Mouse (Mus musculus) T-helper 17 cell (primary cell): Measurements from ENCODE around the gene Nr3c2.

ENCODE experiments used
- in situ Hi-C, 2 experiments: fragments of 300-600 bp; cut with MboI, MseI; formaldehyde crosslinking; loops; 1 replicate in 1 of 2; 2 replicates in 1 of 2; pipeline ENCODE4 v1.15.1; 2025; ENCODE audit warnings: high pct_unique_total_duplicates in 2 of 2

The Nr3c2 gene

DNA sequence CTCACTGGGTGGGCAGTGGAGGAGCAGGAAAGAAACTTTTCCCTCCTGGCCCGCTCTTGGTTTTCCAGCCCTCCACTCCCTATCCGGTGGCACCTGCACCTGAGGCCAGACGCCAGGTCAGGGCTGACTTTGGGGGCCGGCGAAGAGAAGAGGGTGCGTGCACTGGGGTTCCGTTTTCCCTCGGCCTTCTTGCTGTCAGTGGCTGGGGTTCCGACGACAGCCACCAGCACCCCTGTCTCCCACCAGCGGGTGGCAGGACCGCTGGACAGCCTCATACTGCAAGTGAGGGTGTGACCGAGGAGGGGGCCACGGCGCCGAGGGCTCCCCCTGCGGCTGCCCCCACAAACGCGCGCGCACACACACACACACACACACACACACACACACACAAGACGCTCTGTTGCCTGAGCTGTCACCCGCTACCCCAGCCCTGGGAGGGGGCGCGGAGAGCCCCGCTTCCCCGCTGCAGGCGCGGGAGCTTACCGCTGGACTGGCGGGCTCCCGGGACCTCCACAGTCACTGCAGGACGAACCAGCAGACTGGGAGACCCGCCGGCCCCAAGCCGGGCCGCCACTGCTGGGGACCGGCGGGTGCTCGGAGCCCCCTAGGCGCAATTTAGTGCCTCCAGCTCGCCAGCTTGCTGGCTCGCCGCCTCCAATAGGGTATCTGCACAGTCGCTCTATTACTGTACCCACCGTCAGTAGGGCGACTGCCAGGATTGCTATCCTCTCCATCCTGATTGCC lies at the start of gene Nr3c2:
TSS of gene Nr3c2 (plus strand) at position 32 of the 744 bp plus-strand sequence.
- in situ Hi-C loops, result no loop called here

DNA sequence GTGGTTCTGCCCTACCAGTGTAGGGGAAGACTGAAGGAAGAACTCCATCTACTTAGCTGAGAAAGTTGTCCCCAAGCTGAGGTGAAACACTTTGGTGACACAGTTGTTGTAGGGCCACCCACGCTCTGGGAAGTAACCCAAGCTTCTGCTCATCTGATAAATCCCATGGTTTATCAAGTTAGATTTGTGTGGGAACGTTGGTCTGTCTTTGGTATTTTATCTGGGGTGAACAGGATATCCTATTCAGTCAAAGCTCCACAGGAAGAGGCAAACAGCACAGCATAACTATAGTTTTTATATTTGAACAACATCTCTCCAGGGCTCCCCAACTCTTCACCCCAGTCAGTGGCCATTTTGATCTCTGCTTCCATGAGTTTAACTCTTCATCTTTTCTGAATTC lies 40.7 kb upstream of the Nr3c2 start:
- in situ Hi-C loops, result no loop called here

- in situ Hi-C loops, result no loop called here
These were observed 39.5 kb upstream of the Nr3c2 start for GRCm38 (mm10) chr8:76859709-76860108.

- in situ Hi-C loops, result no loop called here
These were observed 36.2 kb upstream of the Nr3c2 start for GRCm38 (mm10) chr8:76863066-76863465.

DNA sequence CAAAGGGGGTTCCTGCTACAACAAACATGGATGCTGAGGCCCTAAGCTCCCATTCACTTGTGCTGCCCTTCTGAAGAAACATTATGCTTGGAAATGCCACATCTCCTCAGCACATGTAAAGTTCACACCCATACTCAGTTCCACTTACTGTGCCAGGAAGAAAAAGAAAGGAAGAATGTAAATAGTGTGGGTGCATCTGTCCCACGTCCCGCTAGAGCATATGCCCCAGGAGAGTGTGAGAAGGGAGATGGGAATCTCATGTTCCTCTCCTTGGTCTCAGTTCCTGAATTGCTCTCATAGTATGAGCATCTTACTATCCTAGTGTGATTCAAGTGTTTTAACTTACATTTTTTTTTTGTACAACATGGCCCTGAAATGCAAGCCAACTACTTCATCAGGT lies 22.4 kb upstream of the Nr3c2 start:
- in situ Hi-C loops, result no loop called here

DNA sequence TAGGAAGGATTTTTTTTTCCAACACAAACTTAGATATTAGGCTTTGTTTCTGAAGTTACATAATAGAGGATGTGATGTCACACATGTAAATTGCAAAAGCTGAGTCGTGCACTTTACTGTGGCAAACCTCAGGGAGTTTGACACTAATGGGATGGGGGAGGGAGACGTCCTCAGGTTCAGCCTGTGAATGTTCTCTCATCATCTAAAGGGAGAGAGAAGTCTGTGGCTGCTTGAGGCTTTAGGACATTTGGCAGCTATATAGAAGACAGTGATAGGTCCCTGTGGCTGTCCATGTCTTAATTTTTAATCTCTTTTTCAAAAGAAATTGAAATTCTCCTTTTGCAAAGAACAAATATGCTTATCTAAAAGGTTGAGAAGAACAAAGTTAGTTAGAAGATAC lies 2.2 kb upstream of the Nr3c2 start:
- in situ Hi-C loops, result no loop called here

DNA sequence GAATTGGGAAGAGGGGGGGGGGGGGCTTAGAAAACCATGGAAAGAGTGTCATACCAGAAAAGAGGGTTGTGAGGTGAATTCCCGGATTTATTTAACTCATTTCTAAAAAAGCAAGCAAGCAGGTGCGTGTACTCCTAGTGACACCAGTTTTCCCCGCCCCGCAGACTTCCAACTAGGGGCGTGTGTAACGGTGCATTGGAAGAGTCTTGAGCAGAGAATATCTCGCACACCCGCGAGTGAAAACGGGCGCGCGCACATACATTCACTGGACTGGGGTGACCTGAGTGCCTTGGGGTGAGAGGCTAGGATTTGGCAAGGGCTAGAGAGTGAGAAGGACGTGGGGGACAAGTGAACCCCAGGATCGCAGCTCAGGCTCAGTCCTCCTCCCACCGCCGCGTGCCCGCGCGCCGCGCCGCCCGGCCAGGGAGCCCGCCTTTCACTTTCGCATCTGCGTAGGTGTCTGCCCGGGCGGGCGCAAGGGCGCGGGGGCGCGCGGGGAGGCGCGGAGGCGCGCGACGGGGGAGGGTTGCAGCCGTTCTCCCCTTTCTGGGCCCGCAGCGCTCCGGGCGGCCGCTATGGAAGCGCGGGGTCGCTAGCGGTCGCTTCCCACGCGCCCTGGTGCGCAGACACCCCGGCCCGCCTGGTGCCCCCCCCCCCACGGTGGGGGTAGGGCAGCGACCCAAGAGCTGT lies 376 bp upstream of the Nr3c2 start:
- in situ Hi-C loops, result no loop called here

DNA sequence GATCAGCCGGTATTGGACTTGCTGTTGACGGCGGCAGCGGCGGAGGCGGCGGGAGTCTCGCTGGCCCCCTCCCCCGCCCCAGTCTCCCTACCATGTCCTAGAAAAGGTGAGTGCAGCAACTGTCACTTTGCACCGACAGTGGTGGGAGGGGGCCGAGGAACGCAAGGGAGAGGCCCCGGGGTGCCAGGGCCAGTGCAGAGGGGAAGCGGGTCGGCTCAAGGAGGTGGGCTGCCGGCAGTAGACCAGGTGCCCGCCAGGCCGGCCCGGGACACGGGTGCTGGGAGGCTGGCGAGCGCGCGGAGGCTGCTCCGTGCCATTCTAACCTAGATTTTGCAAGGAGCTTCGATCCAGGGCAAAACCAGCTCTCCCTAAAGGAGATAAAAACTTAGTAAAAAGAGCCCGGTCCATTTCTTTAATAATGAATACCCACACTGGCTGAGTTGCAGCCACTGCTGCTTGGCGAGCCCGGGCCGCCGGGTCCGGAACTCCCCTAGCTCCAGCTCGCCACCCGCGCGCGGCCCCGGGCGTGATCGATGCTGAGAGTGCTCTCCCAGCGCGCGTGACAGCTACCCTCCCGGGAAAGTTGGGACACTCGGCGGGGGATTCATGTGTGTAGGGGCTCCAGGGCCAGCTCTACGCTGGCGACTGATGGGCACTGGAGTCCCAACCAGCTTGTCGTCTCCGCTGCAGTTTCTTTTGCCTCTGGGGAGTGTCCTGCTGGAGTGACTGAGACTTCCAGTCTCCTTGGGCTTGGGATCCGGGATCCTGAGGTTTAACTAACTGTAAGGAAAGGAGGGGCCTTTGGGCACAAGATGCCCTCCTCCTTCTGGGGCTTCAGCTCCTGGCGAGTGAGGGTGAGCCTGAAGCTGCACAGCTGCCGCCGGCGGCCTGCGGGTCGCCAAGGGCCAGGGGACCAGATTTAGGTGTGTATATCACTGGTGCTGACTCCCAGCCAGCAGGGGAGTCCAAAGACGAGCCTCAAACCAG lies 1.2 kb downstream of the Nr3c2 start:
- in situ Hi-C loops, result no loop called here

DNA sequence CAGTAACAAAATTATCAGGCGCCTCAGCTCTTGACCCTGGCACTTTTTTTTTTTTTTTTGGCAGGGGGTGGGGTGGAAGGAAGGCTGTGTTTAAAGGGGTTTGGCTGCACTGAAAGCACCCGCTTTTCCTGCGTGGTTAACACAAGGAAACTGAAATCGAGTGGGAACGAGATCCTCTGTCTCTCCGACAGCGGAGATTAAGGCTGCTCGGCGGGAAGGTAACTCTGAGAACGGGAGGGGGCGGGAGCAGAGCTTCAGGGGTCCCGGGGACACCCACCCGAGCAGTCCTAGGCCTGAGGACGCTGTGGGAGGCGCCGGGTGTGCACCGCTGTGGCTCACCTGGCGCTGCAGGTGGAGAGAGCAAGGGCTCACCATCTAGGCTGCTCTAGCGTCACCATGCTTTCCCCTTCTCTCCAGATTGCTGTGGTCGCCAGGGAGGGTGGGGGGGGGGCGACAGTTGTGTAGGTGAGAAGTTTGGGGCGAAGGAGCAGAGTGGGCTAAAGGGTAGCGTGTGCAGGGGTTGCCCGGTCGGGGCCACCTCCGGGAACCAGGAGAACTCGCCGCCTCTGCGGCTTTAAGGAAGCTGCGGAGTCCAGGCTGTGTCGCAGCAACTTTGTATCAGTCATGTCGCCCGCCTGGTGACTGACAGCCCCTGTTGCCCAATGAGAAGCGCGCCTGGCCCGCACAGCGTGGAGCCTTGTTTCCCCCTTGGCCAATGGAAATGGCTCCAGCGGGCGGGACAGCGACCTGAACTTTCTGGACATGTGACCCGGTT lies 2.4 kb downstream of the Nr3c2 start:
- in situ Hi-C loops, result no loop called here

DNA sequence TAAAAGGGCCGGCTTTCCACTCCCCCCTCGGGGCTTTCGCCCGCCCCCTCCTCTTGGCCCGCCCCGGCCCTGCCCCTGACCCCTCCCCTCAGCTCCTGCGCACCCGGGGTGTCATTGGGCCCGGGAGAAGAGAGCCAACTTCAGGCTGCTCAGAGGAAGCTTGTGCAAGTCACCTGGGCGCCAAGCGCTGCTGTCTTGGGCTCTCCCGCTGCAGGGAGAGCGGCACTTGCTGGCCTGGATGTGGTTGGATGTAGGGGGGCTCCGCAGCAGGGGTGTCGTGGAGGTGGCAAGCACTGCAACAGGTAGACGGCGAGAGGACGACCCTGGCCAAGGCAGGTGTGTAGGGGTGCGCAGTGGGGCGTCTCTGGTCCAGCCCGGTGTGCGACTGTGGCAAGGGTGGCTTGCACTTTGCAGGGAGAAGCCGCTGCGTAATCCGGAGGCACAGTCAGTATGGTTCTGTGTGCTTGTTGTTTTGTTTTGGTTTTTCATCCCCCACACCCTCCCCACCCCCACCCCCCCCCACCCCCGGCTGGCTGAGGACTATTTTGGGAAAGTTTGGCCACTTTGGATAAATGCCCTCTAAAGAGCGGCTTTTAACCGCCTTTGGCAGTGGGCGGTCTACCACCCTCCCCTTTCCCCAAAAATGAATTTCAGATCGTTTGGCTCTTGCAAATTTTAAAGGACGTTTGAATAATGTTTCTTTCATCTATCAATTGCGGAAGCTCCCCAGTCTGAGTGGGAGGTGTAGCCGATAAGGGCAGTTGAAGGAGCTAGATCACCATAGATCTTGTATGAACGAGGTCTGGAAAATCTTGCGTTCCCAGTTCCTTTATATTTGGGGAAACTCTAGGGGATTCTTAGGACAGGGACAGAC lies 3.2 kb downstream of the Nr3c2 start:
- in situ Hi-C loops, result no loop called here

DNA sequence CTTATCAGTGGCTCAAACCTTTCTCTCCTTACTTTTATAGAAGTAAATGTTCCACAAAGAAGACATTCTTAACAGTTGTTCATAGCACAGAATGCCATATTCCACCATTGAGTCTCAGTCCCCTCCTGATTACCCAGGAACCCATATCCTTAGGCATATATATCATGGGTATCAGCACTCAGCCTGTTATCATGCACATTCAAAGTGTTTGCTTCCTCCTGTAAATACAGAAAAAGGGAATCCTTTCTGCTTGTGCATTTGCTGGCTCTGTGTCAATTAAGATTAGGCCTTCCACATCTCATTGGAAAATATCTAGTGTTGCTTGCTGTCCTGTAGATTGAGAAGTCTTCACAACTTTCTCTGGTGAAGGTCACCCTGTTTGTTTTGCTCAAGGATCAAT lies 12.0 kb downstream of the Nr3c2 start:
- in situ Hi-C loops, result no loop called here

DNA sequence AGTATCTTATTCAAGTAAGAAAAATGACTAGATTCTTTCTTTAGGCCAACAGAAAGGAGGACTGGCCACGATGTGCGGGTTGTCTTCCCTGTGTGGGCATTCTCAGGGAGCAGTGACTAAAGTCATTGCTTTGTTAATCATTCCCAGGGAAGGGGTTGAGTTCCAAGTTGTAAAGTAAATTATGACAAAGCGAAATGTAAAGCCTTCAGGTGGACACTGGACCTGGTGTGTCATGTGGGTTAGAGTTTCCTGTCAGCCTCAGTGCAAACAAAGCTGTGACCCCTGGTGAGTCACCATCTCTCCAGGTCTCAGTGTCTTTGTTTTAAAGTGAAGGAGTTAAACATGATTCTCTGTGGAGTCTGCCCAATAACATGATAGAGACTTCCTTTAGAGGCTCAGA lies 13.4 kb downstream of the Nr3c2 start:
- in situ Hi-C loops, result no loop called here

- in situ Hi-C loops, result no loop called here
These were observed 14.0 kb downstream of the Nr3c2 start for GRCm38 (mm10) chr8:76913207-76913606.

GRCm38 (mm10) chr8:76915260-76915659 lies 16.0 kb downstream of the Nr3c2 start:
- in situ Hi-C loops, result no loop called here

DNA sequence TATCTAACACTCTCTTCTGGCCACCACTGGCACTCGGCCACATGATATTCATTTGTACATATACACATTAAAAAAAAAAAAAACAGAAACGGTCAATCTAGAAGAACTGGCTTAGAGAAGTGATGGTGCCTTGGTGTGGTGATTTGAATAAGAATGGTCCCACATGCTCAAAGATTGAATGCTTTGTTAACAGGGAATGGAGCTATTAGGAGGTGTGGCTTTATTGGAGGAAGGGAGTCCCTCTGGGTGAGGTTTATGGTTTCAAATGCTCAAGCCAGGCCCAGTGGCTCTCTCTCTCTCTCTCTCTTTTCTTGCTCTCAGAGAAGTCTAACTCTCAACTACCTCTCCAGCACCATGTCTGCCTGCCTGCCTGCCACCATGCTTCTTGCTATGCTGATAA lies 20.3 kb downstream of the Nr3c2 start:
- in situ Hi-C loops, result no loop called here

DNA sequence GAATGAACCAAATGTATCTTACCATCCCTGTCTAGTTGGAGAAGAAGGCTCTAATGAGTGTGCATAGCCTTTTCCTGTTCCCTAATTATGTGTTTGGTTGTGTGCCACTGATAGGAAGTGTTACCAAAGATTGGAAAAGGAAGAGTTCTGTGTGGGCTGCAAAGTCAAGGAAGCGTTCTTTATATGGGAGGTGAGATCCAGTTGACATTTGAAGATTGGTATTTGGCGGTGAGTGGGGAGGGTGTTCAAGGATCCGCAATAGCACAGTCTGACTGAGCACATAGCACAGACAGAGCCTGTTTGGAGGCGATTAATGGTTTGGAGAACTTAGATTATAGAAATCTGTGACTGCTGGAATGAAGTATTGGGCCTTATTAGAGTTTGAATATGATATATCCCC lies 24.9 kb downstream of the Nr3c2 start:
- in situ Hi-C loops, result no loop called here

GRCm38 (mm10) chr8:76928326-76928725 lies 29.1 kb downstream of the Nr3c2 start:
- in situ Hi-C loops, result no loop called here

GRCm38 (mm10) chr8:76928808-76929207 lies 29.6 kb downstream of the Nr3c2 start:
- in situ Hi-C loops, result no loop called here

GRCm38 (mm10) chr8:76965046-76965445 lies 65.8 kb downstream of the Nr3c2 start:
- in situ Hi-C loops, result no loop called here

DNA sequence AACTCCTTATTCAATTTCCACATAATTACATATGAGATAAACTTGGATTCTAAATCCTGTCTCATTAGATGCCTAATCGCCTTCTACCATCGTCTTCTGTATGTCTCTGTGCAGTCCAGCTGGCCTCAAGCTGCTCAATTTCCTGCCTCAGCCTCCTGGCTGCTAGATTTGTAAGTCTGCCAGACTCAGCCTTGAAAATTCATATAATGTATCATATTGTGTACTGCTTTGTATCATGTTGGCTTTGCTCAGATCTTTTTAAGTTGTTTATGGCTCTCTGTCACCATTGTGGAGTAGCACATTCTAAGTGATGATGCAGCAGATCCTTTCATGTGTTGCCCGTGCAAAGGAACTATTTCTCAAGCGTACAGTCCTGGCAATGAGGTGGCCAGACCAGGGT lies 71.9 kb downstream of the Nr3c2 start:
- in situ Hi-C loops, result no loop called here
